Mouse (Mus musculus): Measurements from ENCODE around the gene Ppp6r2.

- TF ChIP-seq CTCF (IDR thresholded peaks at IDR 0.05; ENCODE audit: low read depth): no peak
- TF ChIP-seq EP300 (optimal IDR thresholded peaks at IDR 0.05): no peak
Observed at GRCm38 (mm10) chr15:89308406-89309139, 97.2 kb downstream of the Ppp6r2 start.

All from stomach, postnatal 0 days (tissue).